Mouse (Mus musculus): ENCODE results near the gene Fbxw9.

DNA sequence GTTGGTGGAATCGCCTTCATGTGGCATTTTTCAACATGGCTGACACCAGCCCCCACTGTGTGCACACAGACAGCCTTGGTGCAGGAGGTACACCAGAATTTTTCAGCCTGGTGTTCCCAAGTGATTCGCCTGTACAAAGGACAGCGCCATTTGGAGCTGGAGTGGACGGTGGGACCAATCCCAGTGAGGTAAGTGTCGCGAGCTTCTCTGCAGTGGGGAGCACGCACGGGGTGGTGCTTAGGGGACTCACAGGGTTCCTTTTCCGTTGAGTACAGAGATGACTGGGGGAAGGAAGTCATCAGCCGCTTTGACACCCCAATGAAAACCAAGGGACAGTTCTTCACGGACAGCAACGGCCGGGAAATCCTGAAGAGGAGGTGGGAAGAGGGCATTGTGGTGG lies 35.2 kb downstream of the Fbxw9 start:
- TF ChIP-seq CTCF (IDR thresholded peaks at IDR 0.05; ENCODE audit: low read depth, low read length) (no peak), POLR2A (IDR thresholded peaks at IDR 0.05; ENCODE audit: insufficient read depth, low read length) (no peak)
